Mouse (Mus musculus): ENCODE measurements around the gene Pxmp4. TPM values are rescaled to one million over a fixed set of nuclear protein-coding genes. Genes with fewer than 3 reads are reported as not detected.

Gene Pxmp4
- polyA plus RNA-seq, 1 experiment from 2014 or later = 32.4 TPM

DNA sequence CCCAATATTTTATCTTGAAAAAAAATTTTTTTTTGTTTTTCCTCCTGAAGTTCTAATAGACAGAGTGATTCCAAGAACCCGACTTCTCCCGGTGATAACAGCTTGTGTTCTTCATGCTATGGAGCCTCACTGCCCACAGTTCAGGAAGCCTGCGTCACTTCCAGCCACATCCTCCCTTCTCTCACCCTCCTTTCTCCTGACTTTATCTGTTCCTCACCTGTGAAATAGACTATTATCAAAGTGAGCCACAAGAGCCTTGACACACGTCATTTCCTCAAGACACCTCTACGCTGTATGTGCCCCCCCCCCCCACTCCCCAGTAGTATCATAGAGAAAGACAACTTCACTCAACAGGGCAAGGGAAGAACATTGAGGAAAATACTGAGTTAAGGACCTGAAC is 12.2 kb upstream of the Pxmp4 start:
- Histone ChIP-seq H3K9me3 (replicated peaks; ENCODE audit: control insufficient read depth, low read length) (no peaks in the 10 kb centered on the region), H3K4me2 (ENCODE audit: low read depth, low read length) (no peak overlapping the region), H3K36me3 (ENCODE audit: control insufficient read depth, insufficient read depth, low read length) (no peaks in the 10 kb centered on the region), H3K4me1 (ENCODE audit: control insufficient read depth, insufficient read depth, low read length) (peaks cover 12% of the 10 kb centered on the region), H3K4me3 (replicated peaks; ENCODE audit: low read length) (no peak overlapping the region), H3K27me3 (ENCODE audit: control insufficient read depth, insufficient read depth, low read length) (no peaks in the 10 kb centered on the region), H3K27ac (ENCODE audit: low read length) (no peak overlapping the region), H3K9ac (ENCODE audit: low read length) (no peak overlapping the region)
- 80% methylated on average over 5 of the region's 5 CpGs for WGBS
- ATAC-seq (ENCODE audit: insufficient read depth, low FRiP score) = no peak

- H3K9ac ChIP-seq (ENCODE audit: low read length) = peak overlapping the region; percentile 11; the same call in 1 of the 2 replicates
- peak overlapping the region; percentile 32 for H3K4me2 ChIP-seq (ENCODE audit: low read depth, low read length)
- no peaks in the 10 kb centered on the region for H3K36me3 ChIP-seq (ENCODE audit: control insufficient read depth, insufficient read depth, low read length)
- no peak for ATAC-seq (ENCODE audit: insufficient read depth, low FRiP score)
- H3K27me3 ChIP-seq (ENCODE audit: control insufficient read depth, insufficient read depth, low read length) = no peaks in the 10 kb centered on the region
- H3K4me3 ChIP-seq (replicated peaks; ENCODE audit: low read length) = no peak overlapping the region
- WGBS = 55% methylated on average over 19 of the region's 19 CpGs
- peaks cover 12% of the 10 kb centered on the region for H3K4me1 ChIP-seq (ENCODE audit: control insufficient read depth, insufficient read depth, low read length)
- H3K27ac ChIP-seq (ENCODE audit: low read length) = no peak overlapping the region
- no peaks in the 10 kb centered on the region for H3K9me3 ChIP-seq (replicated peaks; ENCODE audit: control insufficient read depth, low read length)
Observed at GRCm38 (mm10) chr2:154614841-154615576, 11.5 kb upstream of the Pxmp4 start.

DNA sequence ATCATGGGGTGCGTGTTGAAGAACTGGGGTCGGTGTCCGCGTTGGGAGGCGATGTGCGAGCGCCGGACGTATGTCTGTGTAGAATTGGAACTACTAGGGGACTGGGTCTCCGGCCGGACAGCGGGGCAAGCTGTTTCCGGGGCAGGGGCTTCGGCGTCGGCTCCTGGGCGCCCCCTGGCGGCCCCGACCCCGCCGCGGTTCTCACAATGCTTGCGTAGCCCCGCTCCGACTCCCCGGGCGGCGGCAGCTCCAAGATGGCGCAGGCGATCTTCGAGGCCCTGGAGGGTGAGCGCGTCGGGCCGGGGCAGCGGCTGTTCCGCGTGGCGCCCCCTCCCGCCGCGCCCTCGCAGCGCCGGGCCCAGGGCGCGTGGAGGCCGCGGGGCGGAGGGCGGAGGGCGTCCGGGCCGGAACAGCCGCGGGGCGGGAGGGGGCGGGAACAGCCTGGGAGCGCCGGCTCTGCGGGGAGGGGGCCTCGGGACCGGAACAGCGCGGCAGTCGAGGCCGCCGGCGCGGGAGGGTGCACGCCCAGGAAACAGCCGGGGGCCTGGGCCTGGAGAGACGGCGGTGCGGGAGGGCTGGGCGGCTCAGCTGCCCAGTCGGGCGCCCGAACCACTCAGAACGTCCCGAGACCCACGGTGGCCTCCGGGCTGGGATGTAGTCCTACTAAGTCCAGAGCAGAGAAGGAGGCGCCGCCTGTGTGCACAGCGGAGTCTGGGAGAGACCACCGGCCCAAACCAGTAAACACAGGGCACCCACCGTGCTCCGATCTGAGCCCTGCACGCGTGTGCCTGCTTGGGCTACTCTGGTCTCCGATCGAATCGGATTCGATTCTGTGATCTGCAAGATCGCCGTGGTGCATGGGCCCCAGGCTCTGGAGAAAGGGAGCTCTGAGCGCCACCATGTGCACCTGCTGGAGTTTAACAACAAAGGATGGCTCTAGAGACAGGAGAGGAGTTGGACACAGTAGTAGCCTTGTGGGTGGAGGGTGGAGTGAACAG is 9.9 kb upstream of the Pxmp4 start, which contains the start of the genes Zfp341 and 4930519P11Rik:
Zfp341 (plus strand) TSS at position 180 of the 998 bp plus-strand sequence.
4930519P11Rik (minus strand) TSS at position 320 of the 998 bp plus-strand sequence.
- under 1% methylated on average over 91 of the region's 98 CpGs for WGBS
- H3K36me3 ChIP-seq (ENCODE audit: control insufficient read depth, insufficient read depth, low read length) = no peaks in the 10 kb centered on the region
- peak within 1 kb of the TSS; percentile 64 for H3K4me3 ChIP-seq (replicated peaks; ENCODE audit: low read length)
- peaks cover 12% of the 10 kb centered on the region for H3K4me1 ChIP-seq (ENCODE audit: control insufficient read depth, insufficient read depth, low read length)
- H3K27ac ChIP-seq (ENCODE audit: low read length) = peak within 1 kb of the TSS; percentile 99
- no peaks in the 10 kb centered on the region for H3K27me3 ChIP-seq (ENCODE audit: control insufficient read depth, insufficient read depth, low read length)
- H3K4me2 ChIP-seq (ENCODE audit: low read depth, low read length) = peak within 1 kb of the TSS; percentile 79
- peak within 1 kb of the TSS; percentile 91 for H3K9ac ChIP-seq (ENCODE audit: low read length)
- peak; percentile 94 for ATAC-seq (ENCODE audit: insufficient read depth, low FRiP score)
- H3K9me3 ChIP-seq (replicated peaks; ENCODE audit: control insufficient read depth, low read length) = no peaks in the 10 kb centered on the region

DNA sequence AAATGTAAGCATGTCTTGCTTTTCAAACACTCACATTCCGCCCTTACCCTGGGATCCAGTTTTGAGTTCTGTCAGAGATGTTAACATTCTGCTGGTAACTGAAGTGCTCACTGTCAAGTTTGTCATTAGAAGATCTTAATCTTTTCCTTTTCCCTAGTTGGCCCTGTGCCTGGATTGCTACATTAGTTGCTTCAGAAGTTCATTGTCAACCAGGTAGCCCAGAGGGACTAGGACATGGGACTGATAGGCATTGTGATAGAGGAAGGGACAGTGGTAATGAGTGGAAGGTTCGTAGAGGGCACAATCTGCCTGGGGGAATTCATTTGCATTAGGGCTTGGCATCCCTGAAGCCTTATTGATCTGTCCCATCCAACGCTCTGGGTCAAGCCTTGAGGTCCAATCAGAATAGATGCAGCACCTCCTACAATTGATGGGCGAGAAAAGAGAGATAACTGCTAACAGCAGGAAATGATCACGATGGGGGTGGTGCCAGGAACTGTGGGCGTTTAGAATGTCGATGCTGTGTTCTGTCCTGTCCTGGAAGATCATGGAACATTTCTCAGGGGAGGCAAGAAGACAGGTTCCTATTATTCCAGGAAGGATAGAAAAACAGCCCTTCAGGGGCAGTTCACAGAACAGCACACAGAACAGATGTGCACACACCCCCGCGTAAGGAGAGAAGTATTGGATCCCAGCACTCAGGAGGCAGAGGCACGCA is 5.7 kb upstream of the Pxmp4 start:
- no peaks in the 10 kb centered on the region for H3K9me3 ChIP-seq (replicated peaks; ENCODE audit: control insufficient read depth, low read length)
- no peak overlapping the region for H3K4me2 ChIP-seq (ENCODE audit: low read depth, low read length)
- H3K27me3 ChIP-seq (ENCODE audit: control insufficient read depth, insufficient read depth, low read length) = no peaks in the 10 kb centered on the region
- H3K36me3 ChIP-seq (ENCODE audit: control insufficient read depth, insufficient read depth, low read length) = no peaks in the 10 kb centered on the region
- 61% methylated on average over 10 of the region's 10 CpGs for WGBS
- no peak for ATAC-seq (ENCODE audit: insufficient read depth, low FRiP score)
- no peak overlapping the region for H3K27ac ChIP-seq (ENCODE audit: low read length)
- H3K9ac ChIP-seq (ENCODE audit: low read length) = no peak overlapping the region
- no peak overlapping the region for H3K4me3 ChIP-seq (replicated peaks; ENCODE audit: low read length)
- H3K4me1 ChIP-seq (ENCODE audit: control insufficient read depth, insufficient read depth, low read length) = peaks cover 13% of the 10 kb centered on the region

DNA sequence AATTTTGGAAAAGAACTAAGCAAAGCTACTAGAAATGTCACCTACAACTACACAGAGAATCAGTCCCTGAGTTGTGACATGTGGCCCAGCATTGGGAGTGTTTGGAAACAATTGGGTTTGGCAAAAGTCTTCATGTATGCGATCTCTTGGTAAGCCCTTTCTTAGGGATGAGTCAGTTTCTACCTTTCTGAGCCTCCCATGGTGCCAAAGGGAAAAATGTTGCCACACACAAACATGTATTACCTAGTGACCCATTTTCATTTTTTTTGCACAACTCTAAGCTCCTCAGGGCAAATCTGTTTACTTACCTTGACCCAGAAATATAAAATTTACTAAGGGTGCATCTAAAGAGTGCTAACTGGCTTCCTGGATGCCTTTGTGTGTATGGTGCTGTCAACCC is 3.5 kb upstream of the Pxmp4 start:
- no peaks in the 10 kb centered on the region for H3K36me3 ChIP-seq (ENCODE audit: control insufficient read depth, insufficient read depth, low read length)
- H3K4me1 ChIP-seq (ENCODE audit: control insufficient read depth, insufficient read depth, low read length) = peaks cover 9% of the 10 kb centered on the region
- no peak overlapping the region for H3K4me2 ChIP-seq (ENCODE audit: low read depth, low read length)
- no peak overlapping the region for H3K27ac ChIP-seq (ENCODE audit: low read length)
- no peak overlapping the region for H3K9ac ChIP-seq (ENCODE audit: low read length)
- no peaks in the 10 kb centered on the region for H3K27me3 ChIP-seq (ENCODE audit: control insufficient read depth, insufficient read depth, low read length)
- H3K9me3 ChIP-seq (replicated peaks; ENCODE audit: control insufficient read depth, low read length) = no peaks in the 10 kb centered on the region
- 65% methylated on average over 1 of the region's 1 CpGs for WGBS
- H3K4me3 ChIP-seq (replicated peaks; ENCODE audit: low read length) = no peak overlapping the region
- ATAC-seq (ENCODE audit: insufficient read depth, low FRiP score) = no peak

- peak overlapping the region; percentile 72 for H3K4me3 ChIP-seq (replicated peaks; ENCODE audit: low read length)
- 22% methylated on average over 7 of the region's 7 CpGs for WGBS
- H3K4me2 ChIP-seq (ENCODE audit: low read depth, low read length) = peak overlapping the region; percentile 70
- peaks cover 9% of the 10 kb centered on the region for H3K4me1 ChIP-seq (ENCODE audit: control insufficient read depth, insufficient read depth, low read length)
- no peak; the same call in 1 of the 2 replicates for ATAC-seq (ENCODE audit: insufficient read depth, low FRiP score)
- no peak overlapping the region for H3K27ac ChIP-seq (ENCODE audit: low read length)
- no peaks in the 10 kb centered on the region for H3K9me3 ChIP-seq (replicated peaks; ENCODE audit: control insufficient read depth, low read length)
- H3K27me3 ChIP-seq (ENCODE audit: control insufficient read depth, insufficient read depth, low read length) = no peaks in the 10 kb centered on the region
- no peaks in the 10 kb centered on the region for H3K36me3 ChIP-seq (ENCODE audit: control insufficient read depth, insufficient read depth, low read length)
- H3K9ac ChIP-seq (ENCODE audit: low read length) = peak overlapping the region; percentile 26
Observed at GRCm38 (mm10) chr2:154604156-154604555, 648 bp upstream of the Pxmp4 start.

DNA sequence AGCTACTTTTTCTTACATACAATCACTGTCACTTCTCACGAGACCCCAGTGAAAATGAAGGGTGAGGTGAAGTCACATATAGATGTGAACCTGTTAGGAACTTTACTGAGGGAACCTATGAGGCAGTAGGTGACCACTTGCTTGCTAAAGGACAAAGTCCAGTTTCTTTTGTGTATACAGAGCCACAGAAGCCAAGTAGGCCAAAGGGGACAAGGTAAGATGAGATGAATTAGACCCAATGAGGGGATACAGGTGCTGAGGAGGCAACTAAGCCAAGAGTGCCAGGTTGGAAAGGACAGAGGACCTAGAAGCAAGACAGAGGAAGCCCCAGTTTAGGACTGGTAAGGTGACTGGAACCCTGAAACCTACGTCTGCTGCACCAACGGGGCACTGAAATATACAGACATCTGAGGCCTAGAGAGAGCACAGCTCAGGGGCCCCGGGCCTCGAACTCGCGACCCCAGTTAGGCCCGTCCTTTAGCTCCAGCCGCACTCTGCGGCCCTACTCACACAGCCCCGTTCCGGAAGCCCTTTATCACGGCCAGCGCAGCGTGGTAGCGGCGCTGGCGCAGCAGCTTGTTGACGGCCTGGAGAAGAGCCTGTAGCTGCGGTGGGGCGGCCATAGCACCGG is 386 bp downstream of the Pxmp4 start:
- Histone ChIP-seq H3K27ac (ENCODE audit: low read length) (peak overlapping the region; percentile 61), H3K4me1 (ENCODE audit: control insufficient read depth, insufficient read depth, low read length) (peaks cover 9% of the 10 kb centered on the region), H3K4me3 (replicated peaks; ENCODE audit: low read length) (peak overlapping the region; percentile 72), H3K36me3 (ENCODE audit: control insufficient read depth, insufficient read depth, low read length) (no peaks in the 10 kb centered on the region), H3K9me3 (replicated peaks; ENCODE audit: control insufficient read depth, low read length) (no peaks in the 10 kb centered on the region), H3K4me2 (ENCODE audit: low read depth, low read length) (peak overlapping the region; percentile 71), H3K9ac (ENCODE audit: low read length) (peak overlapping the region; percentile 89), H3K27me3 (ENCODE audit: control insufficient read depth, insufficient read depth, low read length) (no peaks in the 10 kb centered on the region)
- 14% methylated on average over 22 of the region's 22 CpGs for WGBS
- ATAC-seq (ENCODE audit: insufficient read depth, low FRiP score) = no peak

GRCm38 (mm10) chr2:154601324-154601723 is 2.2 kb downstream of the Pxmp4 start:
- Histone ChIP-seq H3K9ac (ENCODE audit: low read length) (no peak overlapping the region), H3K36me3 (ENCODE audit: control insufficient read depth, insufficient read depth, low read length) (no peaks in the 10 kb centered on the region), H3K27me3 (ENCODE audit: control insufficient read depth, insufficient read depth, low read length) (no peaks in the 10 kb centered on the region), H3K27ac (ENCODE audit: low read length) (no peak overlapping the region), H3K4me3 (replicated peaks; ENCODE audit: low read length) (no peak overlapping the region), H3K4me1 (ENCODE audit: control insufficient read depth, insufficient read depth, low read length) (peaks cover 9% of the 10 kb centered on the region), H3K9me3 (replicated peaks; ENCODE audit: control insufficient read depth, low read length) (no peaks in the 10 kb centered on the region), H3K4me2 (ENCODE audit: low read depth, low read length) (no peak overlapping the region)
- WGBS = 64% methylated on average over 3 of the region's 3 CpGs
- ATAC-seq (ENCODE audit: insufficient read depth, low FRiP score) = no peak

Data from stomach, embryonic 16.5 days (tissue).